Mouse (Mus musculus) thymus, adult 2 months (tissue): ENCODE measurements around the gene Tshz2. TPM values are rescaled to one million over a fixed set of nuclear protein-coding genes. Genes with fewer than 3 reads are reported as not detected.
A peak's percentile ranks its signal among the peaks of the same experiment; 100 is the strongest.

Source experiments
- DNase-seq: peaks from one replicate; pipeline ENCODE4 v3.0.0; 2021
- H3K27ac ChIP-seq: fragments of 200-500 bp; 2 replicates; pipeline ENCODE4 v1.5.1; 2012; ENCODE audit warnings: low read length, control low read depth; ENCODE audit not compliant: control insufficient read depth, insufficient read depth
- H3K27me3 ChIP-seq: fragments of 200-500 bp; 2 replicates; pipeline ENCODE4 v1.6.1; 2012; ENCODE audit warnings: mild to moderate bottlenecking, low read length, moderate library complexity, mixed read lengths; ENCODE audit not compliant: control insufficient read depth, insufficient read depth
- H3K36me3 ChIP-seq: fragments of 200-500 bp; 2 replicates; pipeline ENCODE4 v1.6.1; 2012; ENCODE audit warnings: mild to moderate bottlenecking, low read length, moderate library complexity; ENCODE audit not compliant: control insufficient read depth, insufficient read depth
- H3K4me1 ChIP-seq: fragments of 200-500 bp; replicated peaks from 2 replicates; pipeline ENCODE4 v1.6.1; 2012; ENCODE audit warnings: low read length; ENCODE audit not compliant: control insufficient read depth, insufficient read depth
- H3K4me3 ChIP-seq: fragments of 200-500 bp; 2 replicates; pipeline ENCODE4 v1.5.1; 2012; ENCODE audit warnings: mild to moderate bottlenecking, low read length, control low read depth, moderate library complexity; ENCODE audit not compliant: control insufficient read depth, insufficient read depth
- CTCF ChIP-seq: fragments of 200-500 bp; IDR thresholded peaks from 2 replicates; pipeline ENCODE4 v1.5.1; 2012; ENCODE audit warnings: mild to moderate bottlenecking, control low read depth, low read length, moderate library complexity, borderline replicate concordance; ENCODE audit not compliant: control insufficient read depth, poor library complexity, insufficient read depth; ENCODE audit errors: extremely low read depth
- POLR2A ChIP-seq: fragments of 200-500 bp; IDR thresholded peaks from 2 replicates; pipeline ENCODE4 v1.6.1; 2012; ENCODE audit warnings: mild to moderate bottlenecking, low read length, control low read depth, moderate library complexity; ENCODE audit not compliant: control insufficient read depth, poor library complexity, insufficient read depth; ENCODE audit errors: extremely low read depth
- WGBS: fragments of 180-500 bp; shearing (Covaris S2); methylation state at CpG from one replicate; pipeline ENCODE4 v1.1.7; 2018; 5-methylcytosine and 5-hydroxymethylcytosine counted together
- polyA plus RNA-seq: library from polyadenylated mRNA; depleted of rRNA; stranded (reverse); fragments of >200 nt; gene quantifications from 2 replicates; pipeline ENCODE4 v1.2.3, GENCODE M21; 2012; rRNA removed

Gene Tshz2
- polyA plus RNA-seq, 1 experiment: 2.5 TPM

DNA sequence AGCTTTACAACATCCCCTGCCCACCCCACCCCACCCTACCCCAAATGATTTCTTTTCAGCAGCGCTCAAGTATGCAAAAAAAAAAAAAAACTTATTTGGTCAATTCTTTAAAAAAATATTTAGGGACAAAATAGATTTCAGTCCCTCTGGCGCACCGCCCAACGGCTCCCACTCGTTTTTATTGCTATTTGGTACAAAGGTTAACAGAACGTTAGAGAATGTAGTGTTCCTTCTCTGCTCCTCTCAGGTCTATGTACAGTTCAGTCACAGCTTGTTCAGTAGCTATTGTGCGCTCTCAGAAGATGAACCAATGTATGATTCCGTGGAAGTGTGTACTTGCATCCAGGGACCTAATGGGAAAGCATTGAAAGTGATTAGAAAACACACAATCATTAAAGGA lies 477.5 kb downstream of the Tshz2 start:
- TF ChIP-seq CTCF: no peak
- no peak for TF ChIP-seq POLR2A
- WGBS: 96% methylated on average over 8 of the region's 8 CpGs
- Histone ChIP-seq H3K4me1 (no peaks in the 10 kb centered on the region), H3K27me3 (no peaks in the 10 kb centered on the region), H3K36me3 (peaks cover 60% of the 10 kb centered on the region), H3K4me3 (no peak overlapping the region), H3K27ac (no peak overlapping the region)
- no peak for DNase-seq

DNA sequence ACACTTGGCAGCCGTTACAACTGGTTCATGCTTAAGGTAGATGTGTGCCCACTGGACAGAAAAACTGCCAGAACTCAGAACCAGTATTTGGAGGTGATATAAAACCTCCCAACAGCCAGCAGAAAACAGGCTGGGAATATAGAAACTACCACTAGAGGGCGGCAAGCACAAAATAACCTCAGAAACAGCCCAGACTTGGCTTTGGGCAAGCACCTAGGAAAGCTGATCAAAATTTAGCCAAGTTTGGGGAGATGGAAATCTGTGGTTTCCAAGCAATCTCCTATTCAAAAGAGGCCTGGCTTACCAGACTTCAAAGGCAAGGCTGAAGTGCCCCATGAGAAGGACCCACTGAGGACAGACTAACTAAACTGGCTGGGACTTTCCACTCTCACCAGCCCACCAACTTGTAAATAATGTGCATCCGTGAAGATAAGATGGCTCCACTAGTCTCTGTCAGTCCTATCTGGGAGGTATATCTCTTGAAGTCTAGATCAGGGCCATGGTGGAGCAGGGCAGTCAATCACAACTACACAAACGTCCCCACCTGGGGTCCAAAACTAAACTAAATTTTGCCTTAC lies 484.0 kb downstream of the Tshz2 start:
- TF ChIP-seq CTCF (no peak), POLR2A (no peak)
- WGBS: 43% methylated on average over 4 of the region's 4 CpGs
- DNase-seq: peak; percentile 73
- no peak overlapping the region for H3K4me3 ChIP-seq
- H3K36me3 ChIP-seq: peaks cover 70% of the 10 kb centered on the region
- H3K27ac ChIP-seq: peak overlapping the region; percentile 44; the same call in 1 of the 2 replicates
- no peaks in the 10 kb centered on the region for H3K27me3 ChIP-seq
- 0 out of 2 replicates have a peak, but pooled peaks cover 8% of the 10 kb centered on the region for H3K4me1 ChIP-seq

- H3K27ac ChIP-seq: no peak overlapping the region
- TF ChIP-seq POLR2A (no peak), CTCF (no peak)
- peaks cover 35% of the 10 kb centered on the region for H3K36me3 ChIP-seq
- no peak overlapping the region for H3K4me3 ChIP-seq
- no peak for DNase-seq
- H3K27me3 ChIP-seq: no peaks in the 10 kb centered on the region
- 90% methylated on average over 19 of the region's 19 CpGs for WGBS
- H3K4me1 ChIP-seq: peaks cover 21% of the 10 kb centered on the region
Measured at GRCm38 (mm10) chr2:170120139-170121027, 487.6 kb downstream of the Tshz2 start.

Other genes starting within 250 kb of the Tshz2 start
- not detected in 2 replicates for gene Gm11011, start 45.3 kb upstream of the Tshz2 start, polyA plus RNA-seq